Mouse (Mus musculus): ENCODE results near the gene Irf8. TPM values are rescaled to one million over a fixed set of nuclear protein-coding genes. Genes with fewer than 3 reads are reported as not detected.

Irf8 gene
- total and polyA plus RNA-seq, 3 experiments = not detected

GRCm38 (mm10) chr8:120699079-120699478 lies 37.1 kb upstream of the Irf8 start:
- no peak overlapping the region for H3K4me3 ChIP-seq (ENCODE audit: control insufficient read depth in 1 of 2, insufficient read depth in 1 of 2, low read depth in 2 of 2, low read length in 2 of 2)
- H3K9ac ChIP-seq (ENCODE audit: control insufficient read depth, low read depth, low read length, poor library complexity, severe bottlenecking) = no peak overlapping the region
- no peak for TF ChIP-seq CHD2 (IDR thresholded peaks at IDR 0.05; ENCODE audit: low read length)
- no peak for TF ChIP-seq UBTF (IDR thresholded peaks at IDR 0.05; ENCODE audit: borderline replicate concordance, insufficient read depth, low read depth, low read length)
- TF ChIP-seq CHD1 (IDR thresholded peaks at IDR 0.05; ENCODE audit: low read depth, low read length) = no peak
- TF ChIP-seq NELFE (IDR thresholded peaks at IDR 0.05; ENCODE audit: low read depth, low read length) = no peak
- TF ChIP-seq SMC3 (IDR thresholded peaks at IDR 0.05; ENCODE audit: low read depth, low read length) = no peak
- TF ChIP-seq POLR2AphosphoS2 (IDR thresholded peaks at IDR 0.05; ENCODE audit: low read length) = no peak
- no peak for TF ChIP-seq RCOR1 (IDR thresholded peaks at IDR 0.05; ENCODE audit: low read depth, low read length)
- TF ChIP-seq GATA1 (IDR thresholded peaks at IDR 0.05; ENCODE audit: low read depth, low read length) = no peak
- no peak for TF ChIP-seq USF1 (IDR thresholded peaks at IDR 0.05; ENCODE audit: low read depth, low read length)
- TF ChIP-seq KAT2A (conservative IDR thresholded peaks at IDR 0.05; ENCODE audit: low read depth, low read length) = no peak
- TF ChIP-seq MYB (IDR thresholded peaks at IDR 0.05; ENCODE audit: low read depth, low read length) = no peak
- TF ChIP-seq HCFC1 (IDR thresholded peaks at IDR 0.05; ENCODE audit: low read depth, low read length) = no peak
- TF ChIP-seq EP300 (IDR thresholded peaks at IDR 0.05; ENCODE audit: low read depth in 1 of 2, low read length in 2 of 2) = no peak
- TF ChIP-seq MAFK (IDR thresholded peaks at IDR 0.05; ENCODE audit: borderline replicate concordance, low read depth, low read length) = no peak
- no peak for TF ChIP-seq MAX (IDR thresholded peaks at IDR 0.05; ENCODE audit: low read length)
- no peak for TF ChIP-seq CTCF (IDR thresholded peaks at IDR 0.05 in 2 of 3, conservative IDR thresholded peaks at IDR 0.05 in 1 of 3; ENCODE audit: control insufficient read depth in 1 of 3, insufficient read depth in 1 of 3, low read depth in 2 of 3, low read length in 3 of 3, poor library complexity in 1 of 3, severe bottlenecking in 1 of 3)
- no peak for TF ChIP-seq BHLHE40 (IDR thresholded peaks at IDR 0.05; ENCODE audit: borderline replicate concordance, low read depth, low read length)
- H3K9me3 ChIP-seq (replicated peaks; ENCODE audit: insufficient read depth, low read length) = no peaks in the 10 kb centered on the region
- DNase-seq (ENCODE audit: low read depth, low spot score) = no peak
- no peak overlapping the region for H3K27ac ChIP-seq (ENCODE audit: control insufficient read depth, low read depth, low read length)
- H3K36me3 ChIP-seq (ENCODE audit: control insufficient read depth in 1 of 2, insufficient read depth in 2 of 2, low read length in 2 of 2) = no peaks in the 10 kb centered on the region
- no peaks in the 10 kb centered on the region for H3K79me2 ChIP-seq (ENCODE audit: control insufficient read depth, insufficient read depth, low read length, poor library complexity)
- H3K27me3 ChIP-seq (ENCODE audit: control insufficient read depth in 1 of 2, insufficient read depth in 2 of 2, low read length in 2 of 2) = no peaks in the 10 kb centered on the region
- H3K4me1 ChIP-seq (ENCODE audit: control insufficient read depth in 1 of 2, insufficient read depth in 2 of 2, low read length in 2 of 2) = no peaks in the 10 kb centered on the region

- H3K27me3 ChIP-seq (ENCODE audit: control insufficient read depth in 1 of 2, insufficient read depth in 2 of 2, low read length in 2 of 2) = no peaks in the 10 kb centered on the region
- no peak overlapping the region for H3K27ac ChIP-seq (ENCODE audit: control insufficient read depth, low read depth, low read length)
- H3K4me3 ChIP-seq (ENCODE audit: control insufficient read depth in 1 of 2, insufficient read depth in 1 of 2, low read depth in 2 of 2, low read length in 2 of 2) = no peak overlapping the region
- H3K79me2 ChIP-seq (ENCODE audit: control insufficient read depth, insufficient read depth, low read length, poor library complexity) = no peaks in the 10 kb centered on the region
- no peak overlapping the region for H3K9ac ChIP-seq (ENCODE audit: control insufficient read depth, low read depth, low read length, poor library complexity, severe bottlenecking)
- H3K9me3 ChIP-seq (replicated peaks; ENCODE audit: insufficient read depth, low read length) = no peaks in the 10 kb centered on the region
- no peaks in the 10 kb centered on the region for H3K36me3 ChIP-seq (ENCODE audit: control insufficient read depth in 1 of 2, insufficient read depth in 2 of 2, low read length in 2 of 2)
- H3K4me1 ChIP-seq (ENCODE audit: control insufficient read depth in 1 of 2, insufficient read depth in 2 of 2, low read length in 2 of 2) = no peaks in the 10 kb centered on the region
- no peak for TF ChIP-seq NELFE (IDR thresholded peaks at IDR 0.05; ENCODE audit: low read depth, low read length)
- TF ChIP-seq SMC3 (IDR thresholded peaks at IDR 0.05; ENCODE audit: low read depth, low read length) = no peak
- no peak for TF ChIP-seq RAD21 (IDR thresholded peaks at IDR 0.05; ENCODE audit: low read depth, low read length)
- no peak for TF ChIP-seq ZC3H11A (IDR thresholded peaks at IDR 0.05; ENCODE audit: low read depth, low read length)
- no peak for TF ChIP-seq MYB (IDR thresholded peaks at IDR 0.05; ENCODE audit: low read depth, low read length)
- no peak for TF ChIP-seq TCF12 (IDR thresholded peaks at IDR 0.05; ENCODE audit: low read depth, low read length)
- TF ChIP-seq POLR2AphosphoS2 (IDR thresholded peaks at IDR 0.05; ENCODE audit: low read length) = no peak
- no peak for TF ChIP-seq UBTF (IDR thresholded peaks at IDR 0.05; ENCODE audit: borderline replicate concordance, insufficient read depth, low read depth, low read length)
- DNase-seq (ENCODE audit: low read depth, low spot score) = no peak
Measured at GRCm38 (mm10) chr8:120699565-120699964, 36.6 kb upstream of the Irf8 start.

Data from MEL (cell line).